Mouse (Mus musculus) cortical plate, adult 2 months (tissue): ENCODE measurements around the gene Igf2. TPM values are rescaled to one million over a fixed set of nuclear protein-coding genes. Genes with fewer than 3 reads are reported as not detected.

Experiments used
- H3K27ac ChIP-seq: fragments of 200-500 bp; 2 replicates; pipeline ENCODE4 v1.5.1; 2012; ENCODE audit warnings: low read length, control low read depth, inconsistent platforms; ENCODE audit not compliant: insufficient read depth
- H3K4me1 ChIP-seq: fragments of 200-500 bp; 2 replicates; pipeline ENCODE4 v1.6.1; 2011; ENCODE audit warnings: low read length; ENCODE audit not compliant: control insufficient read depth, insufficient read depth
- H3K4me3 ChIP-seq: fragments of 200-500 bp; 2 replicates; pipeline ENCODE4 v1.5.1; 2011; ENCODE audit warnings: mild to moderate bottlenecking, low read length, control low read depth; ENCODE audit not compliant: insufficient read depth
- CTCF ChIP-seq: fragments of 200-500 bp; IDR thresholded peaks from 2 replicates; pipeline ENCODE4 v1.5.1; 2011; ENCODE audit warnings: mild to moderate bottlenecking, control low read depth, low read length; ENCODE audit not compliant: insufficient read depth; ENCODE audit errors: extremely low read depth
- POLR2A ChIP-seq: fragments of 200-500 bp; IDR thresholded peaks from 2 replicates; pipeline ENCODE4 v1.6.1; 2011; ENCODE audit warnings: mild to moderate bottlenecking, low read length, control low read depth; ENCODE audit not compliant: insufficient read depth; ENCODE audit errors: extremely low read depth
- polyA plus RNA-seq: library from polyadenylated mRNA; depleted of rRNA; stranded (reverse); fragments of >200 nt; gene quantifications from 2 replicates; pipeline ENCODE4 v1.2.3, GENCODE M21; 2012; rRNA removed

Igf2 gene
- 56.8 and 69.6 TPM in 2 replicates for polyA plus RNA-seq

DNA sequence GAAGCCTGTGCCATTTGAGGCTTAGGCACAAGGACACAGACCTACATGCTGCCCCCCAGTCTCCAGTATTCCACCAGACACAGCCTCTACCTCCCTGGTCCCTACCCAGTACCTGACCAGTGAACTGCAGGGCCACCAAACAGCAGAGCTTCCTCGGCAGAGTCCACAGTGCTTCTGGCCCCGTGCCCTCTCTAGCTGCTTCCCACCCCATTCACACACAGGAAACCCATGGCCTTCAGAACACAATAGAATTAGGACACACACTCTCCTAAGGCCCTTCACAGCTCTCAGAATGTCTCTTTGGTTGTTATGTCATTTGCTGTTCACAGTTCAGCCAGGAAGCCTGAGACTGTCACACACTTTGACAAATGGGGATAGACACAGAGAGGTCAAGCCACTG is at the start of gene Igf2:
Gene Igf2 (minus strand): TSS at position 158 of the 400 bp plus-strand sequence.
- Histone ChIP-seq H3K4me3 (no peak within 1 kb of the TSS), H3K4me1 (no peaks in the 10 kb centered on the region), H3K27ac (no peak within 1 kb of the TSS)
- TF ChIP-seq CTCF (no peak), POLR2A (no peak)

DNA sequence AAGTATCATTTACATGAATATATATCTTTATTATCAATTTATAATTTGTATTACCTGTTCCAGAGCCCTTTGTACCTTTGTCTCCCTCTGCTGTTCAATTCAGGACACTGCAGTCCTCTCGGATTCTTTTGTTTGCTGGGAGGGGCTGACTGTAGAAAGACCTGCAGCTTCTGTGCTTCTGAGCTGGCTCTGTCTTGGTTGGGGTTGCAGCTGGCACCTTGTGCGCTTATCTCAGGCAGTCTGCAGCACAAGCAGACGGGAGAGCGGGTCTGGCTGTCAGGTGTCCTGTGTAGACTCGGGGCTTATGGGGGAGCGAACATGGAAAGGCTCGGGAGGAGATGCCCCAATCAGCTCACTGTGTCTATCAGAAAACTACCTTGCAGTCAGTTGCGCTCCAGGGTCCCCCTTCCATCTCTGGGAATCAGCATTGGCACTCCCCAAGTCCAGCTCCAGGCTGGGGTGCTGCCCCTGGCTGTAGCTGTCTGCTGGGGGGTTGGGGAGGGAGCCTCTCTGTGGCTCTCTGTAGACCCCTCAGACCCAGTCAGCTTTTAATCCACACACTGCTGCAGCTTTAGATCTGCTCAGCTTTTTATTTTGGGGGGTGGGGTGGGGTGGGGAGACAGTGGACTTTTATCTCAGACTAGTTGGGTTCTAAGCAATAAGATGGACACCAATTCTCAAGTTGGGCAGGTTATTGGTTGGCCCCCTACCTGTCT is 48.3 kb upstream of the Igf2 start:
- Histone ChIP-seq H3K4me1 (no peaks in the 10 kb centered on the region), H3K27ac (no peak overlapping the region), H3K4me3 (no peak overlapping the region)
- TF ChIP-seq POLR2A (no peak), CTCF (peak; percentile 51)

DNA sequence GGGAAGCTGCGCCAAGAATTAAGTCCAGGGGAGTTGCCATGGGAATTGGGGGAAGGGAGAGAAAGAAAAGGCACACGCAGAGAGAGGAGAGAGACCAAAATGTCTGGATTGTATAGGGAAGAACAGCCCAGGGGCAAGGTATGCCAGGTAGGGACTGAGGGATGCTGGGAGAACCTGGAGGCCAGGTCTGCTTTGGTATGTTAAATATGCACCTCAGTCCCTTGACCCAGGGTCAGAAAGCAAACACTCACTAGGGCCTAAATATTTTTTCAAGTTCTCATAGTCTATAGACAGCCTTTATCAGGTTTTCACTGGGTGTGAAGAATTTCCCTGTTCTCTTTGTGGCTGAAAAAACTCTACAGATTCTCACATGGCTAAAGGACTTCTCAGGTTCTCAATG is 40.3 kb upstream of the Igf2 start:
- Histone ChIP-seq H3K27ac (no peak overlapping the region), H3K4me1 (no peaks in the 10 kb centered on the region), H3K4me3 (no peak overlapping the region)
- TF ChIP-seq POLR2A = no peak
- TF ChIP-seq CTCF = no peak

DNA sequence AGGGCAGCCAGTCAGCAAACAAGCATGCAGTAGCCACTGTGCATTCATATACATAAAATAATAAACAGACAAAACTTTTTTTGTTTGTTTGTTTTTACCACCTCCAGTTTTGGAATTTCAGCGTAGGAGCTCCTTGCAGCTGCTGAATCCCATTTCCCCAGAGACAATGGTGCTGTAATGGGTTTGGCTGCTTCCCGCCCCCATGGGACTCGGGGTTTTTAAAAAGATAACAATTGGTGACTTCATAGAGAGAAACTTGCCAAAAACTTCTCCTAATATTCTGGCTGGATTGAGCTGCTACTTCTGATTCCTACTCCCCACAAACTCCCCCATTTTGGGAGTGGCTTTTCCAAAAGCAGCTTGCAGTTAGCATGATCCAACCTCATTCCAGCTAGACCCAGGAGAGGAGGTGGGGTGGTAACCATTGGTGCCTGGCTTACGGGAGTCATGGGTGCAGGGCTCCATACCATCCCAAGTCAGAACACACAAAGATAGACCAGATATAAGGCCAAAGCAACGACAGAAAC is 32.8 kb upstream of the Igf2 start:
- TF ChIP-seq CTCF (no peak), POLR2A (no peak)
- Histone ChIP-seq H3K4me3 (no peak overlapping the region), H3K27ac (no peak overlapping the region), H3K4me1 (no peaks in the 10 kb centered on the region)

DNA sequence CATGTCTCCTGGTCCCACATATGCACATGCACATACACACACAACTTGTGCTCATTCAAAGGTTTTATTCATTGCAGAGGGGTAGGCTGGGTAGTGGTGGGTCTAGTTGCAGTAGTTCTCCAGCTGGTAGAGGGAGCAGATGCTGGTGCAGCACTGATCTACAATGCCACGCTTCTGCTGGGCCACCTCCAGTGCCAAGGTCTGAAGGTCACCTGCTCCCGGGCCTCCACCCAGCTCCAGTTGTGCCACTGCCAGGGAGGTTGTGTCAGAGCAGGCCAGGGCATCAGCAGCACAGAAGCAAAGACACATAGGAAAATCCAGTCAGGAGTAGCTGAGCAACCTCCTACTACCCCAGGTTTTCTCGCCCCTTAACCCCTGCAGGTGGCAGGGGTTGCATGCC is 12.0 kb upstream of the Igf2 start:
- TF ChIP-seq CTCF = no peak
- TF ChIP-seq POLR2A = no peak
- Histone ChIP-seq H3K4me3 (no peak overlapping the region), H3K4me1 (peaks cover 2% of the 10 kb centered on the region; the same call in 1 of the 2 replicates), H3K27ac (no peak overlapping the region)

DNA sequence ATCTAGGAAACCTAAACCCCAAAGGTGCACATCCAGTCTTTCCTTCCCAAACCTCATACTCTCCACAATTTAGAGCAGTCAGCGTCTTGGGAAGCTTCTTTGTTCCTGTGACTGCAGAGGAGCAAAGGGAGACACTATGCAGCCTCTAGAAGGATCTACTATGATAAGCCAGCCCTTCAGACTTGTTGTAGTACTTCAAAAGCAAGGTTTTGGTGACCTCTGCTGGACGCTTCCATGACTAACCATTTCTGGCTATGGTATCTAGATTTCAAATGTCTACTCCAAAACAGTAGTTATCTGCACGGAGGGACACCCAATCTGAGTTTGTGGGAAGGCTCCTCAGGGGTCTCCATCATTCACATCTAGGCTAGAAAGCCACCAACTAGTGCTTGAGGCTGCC is 9.0 kb upstream of the Igf2 start:
- H3K27ac ChIP-seq = no peak overlapping the region
- TF ChIP-seq POLR2A = no peak
- TF ChIP-seq CTCF = peak; percentile 66
- H3K4me3 ChIP-seq = no peak overlapping the region
- peaks cover 2% of the 10 kb centered on the region; the same call in 1 of the 2 replicates for H3K4me1 ChIP-seq

DNA sequence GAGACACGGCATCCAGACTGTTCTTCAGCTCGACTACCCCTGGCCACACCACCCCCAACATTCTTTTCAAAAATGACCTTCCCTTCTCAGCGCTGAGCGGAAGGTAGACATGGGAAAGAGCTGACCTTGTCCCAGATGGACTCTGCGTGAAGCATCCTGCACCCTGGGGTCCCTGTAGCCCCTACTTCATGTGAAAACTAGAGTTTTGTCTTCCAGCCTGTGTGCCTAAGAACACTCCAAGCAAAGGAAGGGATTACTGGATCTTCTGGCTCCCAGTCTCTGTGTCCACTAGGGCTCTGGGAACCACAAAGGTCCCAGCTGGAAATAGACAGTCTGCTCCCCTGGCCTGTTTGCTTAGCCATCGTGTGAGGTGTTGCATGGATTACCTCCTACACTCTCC is 8.5 kb upstream of the Igf2 start:
- TF ChIP-seq POLR2A = no peak
- no peak for TF ChIP-seq CTCF

DNA sequence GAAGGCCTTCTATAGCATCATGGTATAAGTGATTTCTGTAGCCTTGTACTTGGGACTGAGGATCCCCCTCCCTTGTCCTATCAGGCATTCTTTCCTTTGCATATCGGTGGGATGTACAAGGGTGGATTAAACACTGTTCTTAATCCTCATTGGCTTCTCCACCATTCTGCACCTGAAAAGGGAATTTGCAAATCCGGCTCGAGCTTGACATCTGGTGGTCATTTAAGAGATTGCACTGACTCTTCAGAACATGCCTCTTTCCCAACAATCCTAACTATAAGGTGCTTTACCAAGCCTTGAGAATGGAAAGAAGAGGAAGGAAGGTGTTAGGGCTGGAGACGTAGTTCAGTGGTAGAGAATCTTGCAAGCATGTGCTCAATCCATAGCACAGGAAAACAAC is 5.5 kb upstream of the Igf2 start:
- no peak overlapping the region for H3K4me3 ChIP-seq
- TF ChIP-seq POLR2A = no peak
- peak; percentile 81 for TF ChIP-seq CTCF
- no peaks in the 10 kb centered on the region for H3K4me1 ChIP-seq
- no peak overlapping the region for H3K27ac ChIP-seq

More for the DNA sequence above, 8.5 kb upstream of the Igf2 start:
- Histone ChIP-seq H3K4me1 (no peaks in the 10 kb centered on the region), H3K4me3 (no peak overlapping the region), H3K27ac (no peak overlapping the region)

DNA sequence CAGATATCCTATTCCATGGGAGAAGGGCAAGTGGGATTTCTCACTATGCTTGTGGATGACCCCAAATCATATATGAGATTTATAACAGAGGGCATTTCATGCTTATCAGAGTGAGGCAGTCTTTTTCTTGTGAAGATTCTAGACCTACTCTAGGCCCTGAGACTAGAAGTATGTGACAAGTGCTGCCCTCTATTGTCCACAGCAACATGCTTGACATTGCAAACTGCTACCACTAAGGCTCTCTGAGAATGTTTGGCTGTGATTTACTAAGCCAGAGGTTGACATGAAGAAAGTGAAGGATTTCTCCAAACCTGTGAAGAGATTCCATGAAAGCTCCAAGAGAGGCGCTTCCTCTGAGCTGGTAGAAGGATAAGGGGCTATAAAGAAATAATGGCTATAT is 4.5 kb upstream of the Igf2 start:
- no peak for TF ChIP-seq POLR2A
- TF ChIP-seq CTCF = peak; percentile 33; the same call in 1 of the 2 replicates
- H3K4me1 ChIP-seq = no peaks in the 10 kb centered on the region
- no peak overlapping the region for H3K4me3 ChIP-seq

DNA sequence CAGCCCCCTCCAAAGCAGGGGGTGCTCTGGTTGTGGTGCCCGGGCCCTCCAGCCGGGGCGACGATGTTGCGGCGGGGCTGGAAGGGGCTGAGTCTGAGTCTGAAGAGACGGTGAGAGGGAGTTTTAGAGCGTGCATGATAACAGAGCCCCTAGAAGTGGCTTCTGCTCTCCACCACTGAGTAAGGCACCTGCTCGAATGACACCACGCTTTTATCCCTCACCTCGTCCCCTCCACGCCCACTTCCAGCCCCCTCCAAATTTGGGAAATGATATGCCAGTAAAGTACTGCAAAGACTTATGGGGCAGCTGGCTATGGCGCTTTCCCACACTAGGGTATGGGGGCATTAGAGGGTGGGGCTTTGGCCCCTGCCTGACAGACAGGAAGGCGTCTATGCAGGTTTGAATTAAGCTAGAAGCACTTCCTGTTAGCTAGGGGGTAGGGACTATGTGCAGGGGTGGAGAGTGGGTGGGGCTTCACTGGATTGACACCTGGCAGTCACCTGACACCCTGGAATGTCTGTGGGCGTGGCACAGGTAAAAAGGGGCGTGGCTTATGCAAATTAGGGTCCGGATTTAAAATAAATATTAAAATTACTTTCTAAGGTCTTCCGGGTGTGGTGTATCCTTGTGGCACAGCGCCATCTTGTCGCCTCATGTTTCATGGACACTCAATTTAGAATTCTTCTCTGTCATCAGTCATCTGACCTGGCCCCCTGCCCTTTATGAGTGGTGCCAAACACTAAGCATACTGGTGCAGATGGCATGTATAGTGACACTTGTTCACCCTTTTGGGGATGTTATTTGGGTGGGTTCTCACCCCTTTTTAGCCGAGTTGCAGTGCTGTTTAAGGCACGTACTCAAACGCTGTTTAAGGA is 3.4 kb upstream of the Igf2 start, which contains the start of gene Gm49394:
Gene Gm49394 (minus strand): TSS at position 192 of the 875 bp plus-strand sequence.
- no peak within 1 kb of the TSS for H3K4me3 ChIP-seq
- H3K27ac ChIP-seq = no peak within 1 kb of the TSS
- TF ChIP-seq POLR2A = no peak
- no peaks in the 10 kb centered on the region for H3K4me1 ChIP-seq

More for the DNA sequence above, 4.5 kb upstream of the Igf2 start:
- no peak overlapping the region for H3K27ac ChIP-seq
